Mouse (Mus musculus): Measurements from ENCODE around the gene Ctf1.

DNA sequence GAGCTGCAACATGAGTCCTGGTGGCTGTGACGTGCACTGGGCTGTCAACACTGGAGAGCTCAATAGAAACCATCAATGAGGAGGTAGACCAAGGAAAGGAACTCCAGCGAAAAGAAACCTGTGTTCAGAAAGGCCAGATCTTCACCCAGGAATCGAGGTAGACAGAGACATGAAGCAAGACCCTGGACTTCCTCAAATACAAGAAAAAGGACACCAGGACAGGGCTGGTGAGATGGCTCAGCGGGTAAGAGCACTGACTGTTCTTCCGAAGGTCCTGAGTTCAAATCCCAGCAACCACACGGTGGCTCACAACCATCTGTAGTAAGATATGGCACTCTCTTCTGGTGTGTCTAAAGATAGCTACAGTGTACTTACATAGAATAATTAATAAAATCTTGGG lies 5.8 kb downstream of the Ctf1 start:
- TF ChIP-seq GATA1 (IDR thresholded peaks at IDR 0.05; ENCODE audit: borderline replicate concordance, low read length) (no peak), FLI1 (IDR thresholded peaks at IDR 0.05; ENCODE audit: low read length) (no peak)

All from megakaryocyte, embryonic 14.5 days (primary cell).